Mouse (Mus musculus) granulocyte monocyte progenitor cell, adult 5-6 weeks (primary cell): ENCODE data around the gene Ankrd11. TPM values are rescaled to one million over a fixed set of nuclear protein-coding genes. Genes with fewer than 3 reads are reported as not detected.
"Not testable (repeated sequence)": the region's sequence is repeated elsewhere in the genome, so short reads cannot be mapped to it uniquely, and the experiment has no call there.

ENCODE experiments used
- ATAC-seq: replicated peaks from 2 replicates; pipeline ENCODE4 v1.8.0; 2016; ENCODE audit warnings: mild to moderate bottlenecking, moderate TSS enrichment, inconsistent platforms; ENCODE audit not compliant: poor library complexity, severe bottlenecking
- total RNA-seq, 2 experiments: library from RNA; stranded (forward) in 1 of 2; stranded (reverse) in 1 of 2; fragments of 200-712, 200-1000 nt in 1 of 2; fragments of >200 nt in 1 of 2; fragmentation: Nextera tagmentation in 1 of 2; gene quantifications; 2 replicates each; pipeline ENCODE4 v1.2.3; 2014 to 2017

Gene Ankrd11
- total RNA-seq (2014; fragmentation: Nextera tagmentation) = 86.3 and 104 TPM in 2 replicates
- total RNA-seq (2017) = 63.3 and 63.9 TPM in 2 replicates

DNA sequence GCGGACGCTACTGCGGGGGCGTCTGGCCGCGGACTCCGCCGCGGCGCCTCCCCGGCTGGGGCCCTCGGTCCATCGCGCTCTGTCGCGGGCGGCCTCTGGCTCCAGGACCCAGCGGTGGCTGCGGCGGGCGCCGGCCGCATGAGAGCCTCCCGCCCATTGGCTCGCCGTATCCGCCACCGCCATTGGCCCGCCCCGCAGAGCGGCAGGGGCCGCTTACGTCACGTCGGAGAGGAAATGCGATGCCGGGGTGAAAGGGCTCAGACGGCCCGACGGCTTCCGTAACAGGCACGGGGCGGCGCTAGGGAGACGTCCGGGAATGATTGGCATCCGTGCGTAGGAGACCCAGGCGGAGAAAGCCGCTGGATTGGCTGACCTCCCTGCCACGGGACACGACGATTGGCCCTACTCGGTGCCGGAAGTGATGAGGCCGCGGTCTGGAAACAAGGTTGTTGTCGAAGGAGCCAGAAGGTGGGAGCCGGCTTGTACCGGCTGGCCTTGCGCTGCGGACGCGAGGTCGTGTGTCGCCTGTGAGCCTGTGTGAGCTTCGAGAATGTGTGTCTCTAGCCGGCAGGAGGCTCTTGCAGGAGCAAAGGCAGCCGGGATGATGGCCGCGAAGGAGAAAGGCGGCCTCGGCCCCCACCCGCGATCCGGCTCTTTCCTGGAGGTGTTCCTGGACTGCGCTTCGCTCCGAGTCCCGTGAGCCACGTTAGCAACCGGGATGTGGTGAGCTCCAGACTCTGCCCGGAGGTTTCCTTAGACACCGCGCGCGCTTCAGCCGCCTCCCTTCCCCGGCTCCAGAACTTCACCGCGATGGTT lies at the start of gene Ankrd11:
Gene Ankrd11, minus strand, starts transcription at position 120 of the 816 bp plus-strand sequence.
- peak; percentile 70 for ATAC-seq

DNA sequence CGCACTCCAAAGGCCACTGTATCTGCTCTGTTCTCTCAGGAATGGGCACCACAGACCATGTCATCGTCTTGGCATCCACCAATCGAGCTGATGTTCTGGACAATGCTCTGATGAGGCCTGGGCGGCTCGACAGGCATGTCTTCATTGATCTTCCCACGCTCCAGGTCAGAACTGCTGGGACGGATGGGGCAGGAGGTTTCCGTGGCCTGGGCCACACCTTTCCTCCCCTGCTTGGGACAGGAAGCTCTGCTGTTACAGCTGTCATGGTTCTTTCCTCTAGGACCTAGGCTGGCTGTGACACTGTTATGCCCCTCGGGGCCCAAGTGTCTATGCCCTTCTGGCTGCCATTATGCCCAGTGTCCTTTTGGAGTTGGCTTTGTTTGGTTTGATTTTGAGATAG lies 45.2 kb upstream of the Ankrd11 start:
- ATAC-seq = no peak

DNA sequence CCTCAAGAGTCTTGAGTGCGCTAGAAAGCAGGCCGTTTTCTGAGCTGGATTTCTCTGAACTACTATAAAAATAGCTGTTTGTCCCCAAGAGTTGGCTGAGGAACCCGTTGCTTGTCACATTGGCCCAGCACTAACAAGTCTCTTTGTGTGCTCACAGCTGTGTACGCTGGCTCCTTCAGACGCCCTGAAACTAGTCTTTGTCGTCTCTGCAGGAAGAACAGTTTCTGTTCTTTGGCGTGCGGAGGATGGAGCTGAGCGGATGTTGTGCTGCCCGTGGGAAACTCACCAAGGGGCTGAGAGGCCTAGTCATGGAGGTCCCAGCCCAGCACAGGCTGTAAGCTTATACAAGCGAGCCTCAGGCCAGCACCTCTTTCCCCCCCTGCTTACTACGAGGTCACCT lies 41.5 kb upstream of the Ankrd11 start:
- no peak for ATAC-seq

DNA sequence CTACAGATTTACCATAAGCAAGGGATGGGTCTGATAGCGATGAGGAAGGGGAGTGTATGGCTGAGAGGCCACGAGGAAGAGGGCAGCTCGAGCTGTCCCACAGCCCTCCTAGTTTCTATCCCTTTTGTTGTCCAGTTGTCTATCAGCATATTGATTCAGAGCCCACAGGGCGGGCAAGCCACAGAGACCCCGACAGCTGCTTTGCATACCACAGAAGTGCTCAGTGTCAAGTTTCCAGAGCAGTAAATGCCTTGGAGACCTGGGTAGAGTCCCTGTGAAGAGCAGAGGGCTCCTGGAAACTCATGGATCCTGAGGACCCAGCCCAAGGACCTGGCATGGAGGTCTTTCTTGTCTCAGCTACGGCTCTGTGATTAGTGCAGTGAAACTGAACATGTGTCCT lies 40.9 kb upstream of the Ankrd11 start:
- ATAC-seq = no peak

DNA sequence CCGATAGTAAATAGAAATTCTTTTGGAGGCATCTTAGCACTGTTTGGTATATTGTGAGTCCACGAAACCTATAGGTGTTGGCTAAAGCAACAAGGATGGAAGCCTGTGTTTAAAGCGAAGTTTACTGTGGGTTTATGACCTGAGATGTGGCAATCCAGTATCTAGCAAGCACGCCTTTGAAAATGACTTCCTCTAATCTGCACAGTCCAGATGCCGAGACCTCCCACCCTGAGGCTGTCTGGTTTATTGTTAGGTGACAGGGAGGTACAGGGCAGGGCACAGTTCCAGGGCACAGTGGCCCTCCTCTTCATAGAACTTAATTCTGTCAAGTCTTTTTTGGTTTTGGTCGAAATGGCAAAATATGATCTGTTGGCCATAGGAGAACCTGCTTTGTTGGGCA lies 35.1 kb upstream of the Ankrd11 start:
- ATAC-seq = peak; percentile 82

DNA sequence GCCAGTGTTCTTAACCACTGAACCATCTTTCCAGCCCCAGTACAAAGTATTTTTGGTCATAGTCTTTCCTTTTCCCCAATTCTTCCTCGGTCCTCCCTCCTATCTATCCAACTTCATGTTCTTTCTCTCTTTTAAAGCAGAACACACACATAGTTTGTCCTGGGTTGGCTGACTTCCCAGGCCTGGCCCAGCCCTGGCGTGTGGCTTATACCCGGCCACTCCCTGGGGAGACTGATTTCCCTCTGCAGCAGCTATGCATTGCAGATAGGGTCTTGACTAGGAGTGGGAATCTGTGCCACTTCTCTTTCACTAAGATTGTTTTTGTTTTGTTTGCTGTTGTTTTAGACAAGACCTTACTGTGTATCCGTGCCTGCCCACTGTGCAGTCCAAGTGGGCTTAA lies 29.1 kb upstream of the Ankrd11 start:
- ATAC-seq = no peak

DNA sequence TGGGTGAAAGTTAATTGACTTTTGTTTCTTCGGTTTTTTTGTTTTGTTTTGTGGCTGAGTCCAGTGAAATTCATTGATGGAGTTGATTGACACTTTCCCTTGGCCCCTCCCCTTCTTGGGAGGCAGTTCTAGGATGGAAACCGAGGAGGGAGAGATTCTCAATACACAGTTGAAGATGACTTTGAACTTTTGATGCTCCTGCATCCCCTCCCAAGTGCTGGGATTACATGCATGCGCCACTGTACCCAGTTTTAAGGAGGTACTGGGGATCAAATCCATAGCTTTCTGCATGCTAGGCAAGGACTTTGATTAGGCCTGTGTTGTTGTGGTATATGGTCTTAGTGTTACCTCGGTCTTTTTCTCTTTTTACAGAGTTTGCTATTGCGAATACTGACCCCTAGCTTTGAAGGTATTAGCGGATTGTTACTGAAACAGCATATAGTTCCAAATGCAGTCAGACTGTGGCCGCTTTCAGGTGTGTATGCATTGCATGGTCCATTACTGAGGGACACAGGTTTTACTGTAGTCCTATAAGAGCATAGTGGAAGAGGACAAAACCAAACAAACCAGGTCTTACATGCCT lies 24.1 kb upstream of the Ankrd11 start:
- ATAC-seq = no peak

DNA sequence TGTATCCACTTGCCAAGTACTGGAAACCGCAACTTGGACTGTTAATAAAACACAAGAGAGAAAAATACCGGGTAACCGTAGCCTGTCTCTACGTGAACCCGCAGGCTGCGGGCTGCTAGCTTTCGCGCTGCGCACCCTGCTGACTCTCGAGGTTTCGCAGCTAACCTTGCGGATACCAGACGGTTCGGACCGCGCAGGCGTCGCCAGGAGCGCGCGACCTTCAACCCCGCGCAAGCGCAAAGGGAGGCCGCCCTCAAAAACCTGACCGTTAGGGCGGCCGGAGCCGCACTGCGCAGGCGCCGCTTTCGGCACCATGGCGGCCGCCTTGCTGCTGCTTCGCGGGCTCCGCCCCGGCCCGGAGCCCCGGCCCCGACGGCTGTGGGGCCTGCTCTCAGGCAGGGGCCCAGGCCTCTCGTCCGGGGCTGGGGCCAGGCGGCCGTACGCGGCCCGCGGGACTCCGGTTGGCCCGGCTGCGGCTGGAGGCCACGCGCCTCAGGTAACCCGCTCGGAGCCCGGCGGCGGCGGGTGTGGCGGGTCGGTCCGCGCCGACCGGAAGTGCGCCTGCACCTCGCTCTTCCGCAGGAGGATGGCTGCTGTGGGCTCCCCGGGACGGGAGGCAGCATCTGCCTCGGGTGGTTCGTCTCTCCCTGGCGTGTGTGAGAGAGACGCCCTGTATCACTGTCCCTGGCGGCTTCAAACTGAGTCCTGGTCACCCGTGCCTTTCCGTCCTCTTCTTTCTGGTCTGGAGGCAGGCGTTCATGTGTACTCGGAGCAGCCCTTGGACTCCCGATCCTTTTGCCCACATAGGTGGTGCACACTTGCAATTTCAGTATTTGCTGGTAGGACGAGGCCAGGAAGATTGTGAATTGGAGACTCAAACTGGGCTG lies 23.4 kb upstream of the Ankrd11 start:
- ATAC-seq = peak; percentile 93

DNA sequence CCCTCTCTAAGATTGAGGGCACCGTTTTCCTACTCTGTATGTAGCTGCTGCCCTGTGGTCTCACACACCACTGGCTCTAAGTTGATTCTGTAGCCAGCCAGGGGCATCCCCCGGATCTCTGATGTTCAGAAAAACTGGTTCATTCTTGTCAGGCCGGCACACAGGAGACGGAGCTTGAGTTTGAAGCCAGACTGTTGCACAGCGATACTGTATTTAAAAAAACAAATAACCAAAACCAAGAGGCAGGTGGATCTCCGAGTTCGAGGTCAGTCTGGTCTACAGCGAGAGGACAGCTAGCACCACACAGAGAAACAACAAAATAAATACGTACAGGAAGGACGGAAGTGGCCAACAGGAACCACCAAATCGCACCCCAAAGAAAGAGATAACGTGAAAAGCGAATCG lies 22.7 kb upstream of the Ankrd11 start:
- ATAC-seq = peak; percentile 45

DNA sequence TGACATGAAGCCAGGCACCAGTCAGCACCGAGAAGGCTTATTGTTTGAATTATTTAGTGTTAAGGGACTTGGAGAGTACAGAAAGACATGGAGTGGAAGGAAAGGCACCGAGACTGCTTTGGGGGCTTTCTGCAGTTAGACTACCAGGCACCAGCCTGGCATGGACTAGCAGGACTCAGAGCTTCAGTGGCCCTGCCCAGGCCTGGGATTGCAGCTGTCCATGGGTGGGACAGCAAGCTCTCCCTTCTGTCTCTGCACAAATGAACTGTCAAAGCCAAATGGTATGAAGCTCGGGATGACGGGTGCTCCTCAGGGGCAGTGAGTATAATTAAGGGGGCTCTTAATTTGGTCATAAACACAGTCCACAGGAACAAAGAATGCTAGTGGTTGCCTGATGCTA lies 22.0 kb upstream of the Ankrd11 start:
- ATAC-seq = no peak

DNA sequence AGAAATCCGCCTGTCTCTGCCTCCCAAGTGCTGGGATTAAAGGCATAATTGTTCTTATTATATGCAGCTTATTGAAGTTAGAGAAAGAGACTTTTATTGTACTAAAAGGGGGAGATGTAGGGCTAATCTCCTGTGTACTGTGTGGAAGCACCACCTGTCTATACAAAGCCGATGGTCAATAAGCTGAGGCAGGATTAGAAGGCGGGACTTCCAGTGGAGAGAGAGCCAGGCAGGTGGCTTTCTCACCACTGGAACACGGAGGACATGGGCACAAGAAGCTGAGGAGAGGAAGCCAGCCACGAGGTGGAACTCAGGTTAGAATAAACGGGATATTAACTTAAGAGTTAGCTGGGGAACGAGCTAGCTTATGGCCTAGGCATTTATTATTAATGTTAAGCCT lies 20.6 kb upstream of the Ankrd11 start, which contains the start of gene Spg7:
Gene Spg7, plus strand, starts transcription at position 222 of the 400 bp plus-strand sequence.
- ATAC-seq = no peak

DNA sequence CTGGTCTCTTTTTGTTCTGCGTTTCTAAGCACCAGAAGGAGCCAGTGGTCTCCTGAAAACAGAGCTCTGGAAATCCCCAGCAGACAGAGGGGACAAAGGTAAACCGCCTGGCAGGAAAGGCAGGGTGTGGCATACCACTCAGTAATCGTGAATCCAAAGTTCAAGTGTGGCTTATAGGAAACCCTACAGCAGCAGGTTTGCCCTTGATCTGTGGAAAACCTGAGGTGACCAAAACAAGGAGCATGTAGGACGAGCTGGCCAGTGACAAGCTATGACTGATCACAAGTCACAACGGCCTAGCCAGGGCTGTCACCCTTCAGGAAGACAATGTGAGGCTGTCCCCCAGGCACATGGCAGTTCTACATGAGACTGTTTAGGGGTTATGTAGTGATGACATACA lies 9.4 kb upstream of the Ankrd11 start:
- ATAC-seq = no peak

DNA sequence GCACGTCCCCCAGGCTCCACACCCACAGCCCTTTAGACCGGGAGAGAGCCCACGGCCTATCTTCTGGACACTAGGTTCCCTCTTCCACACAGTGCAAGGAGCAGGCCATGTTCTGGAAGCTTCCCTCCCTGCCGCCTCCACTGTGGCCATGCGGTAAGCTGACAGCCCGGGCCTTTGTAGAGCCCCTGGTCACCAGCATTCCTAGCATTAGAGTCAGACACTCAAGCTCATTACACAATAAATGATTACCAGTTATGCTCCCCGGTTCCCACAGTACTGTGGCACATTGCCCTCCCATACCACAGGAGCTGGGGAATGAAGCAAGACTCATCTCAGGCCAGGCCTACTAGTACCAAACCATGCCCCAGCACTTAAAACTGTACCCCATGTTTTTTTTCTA lies 6.3 kb upstream of the Ankrd11 start:
- ATAC-seq = peak; percentile 61

DNA sequence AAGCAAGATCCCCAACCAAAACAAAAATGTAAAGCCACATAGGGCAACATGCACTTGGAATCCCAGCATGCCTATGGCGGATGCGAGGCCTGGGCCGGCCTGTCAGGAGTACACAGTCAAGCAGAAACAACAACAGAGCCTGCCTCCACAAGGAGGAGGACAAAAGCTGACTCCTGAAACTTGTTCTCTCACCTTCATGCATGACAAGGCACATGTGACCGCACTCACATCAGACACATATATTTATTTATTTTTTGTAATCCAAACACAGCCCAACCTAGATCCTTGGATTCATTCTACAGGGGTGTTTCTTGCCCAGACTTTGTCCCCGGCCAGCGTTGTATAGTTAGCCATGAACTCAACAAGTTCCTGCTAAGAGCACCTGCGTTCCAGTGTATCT lies 5.8 kb upstream of the Ankrd11 start:
- no peak for ATAC-seq

DNA sequence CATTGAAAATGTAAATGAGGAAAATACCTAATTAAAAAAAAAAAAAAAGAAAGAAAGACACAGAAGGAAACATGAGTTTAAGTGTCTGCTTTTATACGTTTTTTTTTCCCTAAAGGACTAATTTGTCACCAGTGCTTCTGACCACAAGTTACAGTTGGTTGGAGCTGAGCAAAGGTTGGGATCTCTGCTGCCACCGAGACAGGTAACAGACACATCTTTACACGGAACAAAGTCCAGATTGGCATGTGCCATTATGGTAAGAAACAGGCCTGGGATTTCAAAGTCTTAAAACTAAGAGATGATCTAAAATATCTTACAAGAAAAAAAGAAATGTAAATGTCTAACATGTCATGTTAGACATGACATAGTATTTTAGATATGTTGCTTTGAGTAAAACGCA lies 4.6 kb upstream of the Ankrd11 start:
- ATAC-seq = no peak

DNA sequence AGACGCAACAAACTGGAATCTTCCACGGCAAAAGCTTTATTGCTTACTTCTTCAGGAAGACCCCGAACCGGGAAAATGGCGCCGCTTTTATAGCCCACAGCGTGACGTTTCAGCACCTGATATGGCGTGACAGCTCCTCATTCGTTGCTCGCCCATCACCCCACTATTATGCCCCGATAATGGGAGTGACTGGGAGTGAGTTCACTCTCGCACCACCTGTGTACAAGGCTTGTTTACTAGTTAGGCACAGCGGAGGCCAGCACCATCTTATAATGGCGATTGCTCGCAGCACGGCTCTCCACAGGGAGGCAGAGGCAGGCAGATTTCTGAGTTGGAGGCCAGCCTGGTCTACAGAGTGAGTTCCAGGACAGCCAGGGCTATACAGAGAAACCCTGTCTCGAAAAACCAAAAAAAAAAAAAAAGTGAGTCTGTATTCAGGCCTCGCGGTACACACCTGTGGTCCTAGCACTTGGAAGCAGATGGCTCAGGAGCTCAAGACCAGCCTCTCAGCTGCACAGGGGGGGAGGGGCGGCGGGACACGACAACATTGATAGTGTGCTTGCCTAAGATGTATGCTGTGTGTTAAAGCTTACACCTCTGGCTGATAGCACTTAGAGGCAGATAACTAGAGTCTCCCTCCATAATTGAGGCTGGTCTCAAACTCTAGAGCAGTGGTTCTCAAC lies 2.8 kb upstream of the Ankrd11 start:
- not testable (repeated sequence) for ATAC-seq

DNA sequence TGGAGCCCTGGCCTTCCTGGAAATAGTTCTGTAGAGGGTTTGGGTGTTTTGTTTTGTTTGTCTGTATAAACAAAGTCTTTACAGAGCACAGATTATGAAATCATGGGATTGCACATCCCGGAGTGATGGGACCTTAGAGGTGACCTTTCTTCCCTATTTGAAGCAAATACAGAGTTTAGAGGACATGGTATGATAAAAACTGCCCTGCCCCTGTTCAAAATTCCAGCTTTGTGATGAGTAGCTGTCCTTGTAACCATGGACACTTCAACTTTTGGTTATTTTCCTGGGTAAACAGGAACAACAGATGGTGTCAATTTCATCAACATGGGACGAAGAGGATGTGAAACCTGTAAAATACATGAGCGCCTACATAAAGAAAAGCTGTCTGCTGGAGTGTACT lies 1.9 kb upstream of the Ankrd11 start:
- ATAC-seq = peak; percentile 20

DNA sequence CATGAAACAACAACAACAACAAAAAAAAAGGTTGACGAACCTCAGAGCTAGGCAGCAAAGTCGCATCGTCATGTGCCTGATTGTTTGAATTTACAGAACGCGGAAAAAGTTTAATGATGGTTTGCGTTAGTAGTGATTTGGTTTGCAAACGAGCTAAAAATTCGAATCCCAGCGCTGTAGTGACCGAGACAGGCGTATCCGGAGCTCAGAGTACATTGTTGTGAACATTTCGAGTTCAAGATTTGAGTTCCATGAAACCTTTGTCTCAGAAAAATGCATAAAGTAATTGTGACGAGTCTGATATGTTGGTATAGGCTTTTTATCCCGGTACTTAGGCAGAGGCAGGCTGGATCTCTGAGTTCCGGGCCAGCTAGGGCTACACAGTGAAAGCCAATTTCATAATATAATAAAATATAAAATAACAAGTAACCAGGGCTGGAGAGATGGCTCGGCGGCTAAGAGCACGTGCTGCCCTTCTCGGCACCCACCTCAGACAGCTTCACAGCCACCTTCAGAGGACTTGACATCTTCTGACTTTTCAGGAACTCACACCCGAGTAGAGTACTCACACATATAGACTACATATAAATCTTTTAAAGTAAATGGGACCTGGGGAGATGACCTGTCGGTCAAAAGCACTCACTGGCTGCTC lies 1.0 kb upstream of the Ankrd11 start:
- ATAC-seq = no peak

DNA sequence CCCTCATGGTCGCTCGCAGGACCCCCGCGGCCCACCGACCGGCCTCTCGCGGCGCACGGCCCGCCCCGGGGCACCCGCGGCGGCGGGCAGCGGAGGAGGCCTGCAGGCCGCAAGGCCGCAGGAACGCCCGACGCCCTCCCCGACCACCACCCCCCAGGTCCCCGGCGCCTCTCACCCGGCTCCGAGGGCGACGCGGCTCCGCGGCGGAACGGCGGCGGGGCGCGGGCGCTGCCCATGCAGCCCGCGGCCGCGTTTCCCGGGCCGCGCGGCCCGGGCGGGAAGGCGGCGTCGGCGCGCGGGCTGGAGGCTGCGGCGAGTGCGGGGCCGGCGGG lies 337 bp downstream of the Ankrd11 start:
- no peak for ATAC-seq
